Mouse (Mus musculus): ENCODE measurements around the gene Brd3. TPM values are rescaled to one million over a fixed set of nuclear protein-coding genes. Genes with fewer than 3 reads are reported as not detected.

Brd3 gene
- polyA plus RNA-seq, 1 experiment from 2014 or later: 134 TPM

GRCm38 (mm10) chr2:27417648-27418153 lies 89.8 kb downstream of the Brd3 start:
- Histone ChIP-seq H3K9ac (no peak overlapping the region), H3K4me3 (no peak overlapping the region), H3K9me3 (replicated peaks) (no peaks in the 10 kb centered on the region), H3K4me2 (replicated peaks) (no peak overlapping the region), H3K36me3 (no peaks in the 10 kb centered on the region), H3K27ac (0 out of 2 replicates have a peak overlapping the region, but pooled peaks have one; percentile 45), H3K27me3 (no peaks in the 10 kb centered on the region), H3K4me1 (peaks cover 90% of the 10 kb centered on the region)
- ATAC-seq (ENCODE audit: low FRiP score): no peak
- 58% methylated on average over 5 of the region's 5 CpGs for WGBS

- Histone ChIP-seq H3K36me3 (no peaks in the 10 kb centered on the region), H3K27ac (no peak overlapping the region), H3K4me3 (no peak overlapping the region), H3K27me3 (no peaks in the 10 kb centered on the region), H3K4me2 (replicated peaks) (no peak overlapping the region), H3K9ac (no peak overlapping the region), H3K9me3 (replicated peaks) (no peaks in the 10 kb centered on the region), H3K4me1 (peaks cover 90% of the 10 kb centered on the region)
- ATAC-seq (ENCODE audit: low FRiP score): no peak
- WGBS: 46% methylated on average over 3 of the region's 3 CpGs
These were observed 91.0 kb downstream of the Brd3 start for GRCm38 (mm10) chr2:27416425-27416824.

GRCm38 (mm10) chr2:27415060-27415783 lies 92.2 kb downstream of the Brd3 start:
- Histone ChIP-seq H3K36me3 (no peaks in the 10 kb centered on the region), H3K9ac (no peak overlapping the region), H3K4me2 (replicated peaks) (no peak overlapping the region), H3K4me3 (no peak overlapping the region), H3K4me1 (peaks cover 92% of the 10 kb centered on the region), H3K9me3 (replicated peaks) (no peaks in the 10 kb centered on the region), H3K27me3 (no peaks in the 10 kb centered on the region), H3K27ac (peak overlapping the region; percentile 88)
- WGBS: 64% methylated on average over 11 of the region's 11 CpGs
- ATAC-seq (ENCODE audit: low FRiP score): no peak

GRCm38 (mm10) chr2:27413936-27414657 lies 93.4 kb downstream of the Brd3 start:
- no peak overlapping the region for H3K4me3 ChIP-seq
- peaks cover 89% of the 10 kb centered on the region for H3K4me1 ChIP-seq
- peak overlapping the region; percentile 36 for H3K4me2 ChIP-seq (replicated peaks)
- peak overlapping the region; percentile 88 for H3K27ac ChIP-seq
- H3K36me3 ChIP-seq: no peaks in the 10 kb centered on the region
- no peak overlapping the region for H3K9ac ChIP-seq
- peak; percentile 89 for ATAC-seq (ENCODE audit: low FRiP score)
- WGBS: 14% methylated on average over 16 of the region's 16 CpGs
- no peaks in the 10 kb centered on the region for H3K27me3 ChIP-seq
- no peaks in the 10 kb centered on the region for H3K9me3 ChIP-seq (replicated peaks)

GRCm38 (mm10) chr2:27413582-27413935 lies 93.9 kb downstream of the Brd3 start:
- WGBS: 18% methylated on average over 2 of the region's 2 CpGs
- H3K9me3 ChIP-seq (replicated peaks): no peaks in the 10 kb centered on the region
- ATAC-seq (ENCODE audit: low FRiP score): no peak
- no peaks in the 10 kb centered on the region for H3K27me3 ChIP-seq
- no peaks in the 10 kb centered on the region for H3K36me3 ChIP-seq
- peak overlapping the region; percentile 36 for H3K4me2 ChIP-seq (replicated peaks)
- H3K4me1 ChIP-seq: peaks cover 89% of the 10 kb centered on the region
- no peak overlapping the region for H3K9ac ChIP-seq
- no peak overlapping the region for H3K4me3 ChIP-seq
- H3K27ac ChIP-seq: peak overlapping the region; percentile 88

GRCm38 (mm10) chr2:27412245-27412800 lies 95.1 kb downstream of the Brd3 start:
- Histone ChIP-seq H3K9ac (0 out of 2 replicates have a peak overlapping the region, but pooled peaks have one; percentile 8), H3K4me2 (replicated peaks) (peak overlapping the region; percentile 21), H3K4me1 (peaks cover 89% of the 10 kb centered on the region), H3K36me3 (no peaks in the 10 kb centered on the region), H3K4me3 (no peak overlapping the region), H3K9me3 (replicated peaks) (no peaks in the 10 kb centered on the region), H3K27ac (peak overlapping the region; percentile 86), H3K27me3 (no peaks in the 10 kb centered on the region)
- no peak for ATAC-seq (ENCODE audit: low FRiP score)
- WGBS: 7% methylated on average over 7 of the region's 7 CpGs

- H3K27me3 ChIP-seq: no peaks in the 10 kb centered on the region
- no peak overlapping the region for H3K9ac ChIP-seq
- no peaks in the 10 kb centered on the region for H3K36me3 ChIP-seq
- H3K9me3 ChIP-seq (replicated peaks): no peaks in the 10 kb centered on the region
- H3K27ac ChIP-seq: peak overlapping the region; percentile 86
- H3K4me1 ChIP-seq: peaks cover 86% of the 10 kb centered on the region
- no peak for ATAC-seq (ENCODE audit: low FRiP score)
- peak overlapping the region; percentile 30 for H3K4me2 ChIP-seq (replicated peaks)
- no peak overlapping the region for H3K4me3 ChIP-seq
- 5% methylated on average over 8 of the region's 8 CpGs for WGBS
These were observed 95.7 kb downstream of the Brd3 start for GRCm38 (mm10) chr2:27411688-27412174.

- Histone ChIP-seq H3K4me3 (no peak overlapping the region), H3K9ac (no peak overlapping the region), H3K27ac (no peak overlapping the region), H3K4me1 (peaks cover 83% of the 10 kb centered on the region), H3K36me3 (no peaks in the 10 kb centered on the region), H3K27me3 (no peaks in the 10 kb centered on the region), H3K9me3 (replicated peaks) (no peaks in the 10 kb centered on the region), H3K4me2 (replicated peaks) (no peak overlapping the region)
- ATAC-seq (ENCODE audit: low FRiP score): no peak
- WGBS: 81% methylated on average over 6 of the region's 6 CpGs
These were observed 96.8 kb downstream of the Brd3 start for GRCm38 (mm10) chr2:27410518-27411140.

- no peak for ATAC-seq (ENCODE audit: low FRiP score)
- H3K9me3 ChIP-seq (replicated peaks): no peaks in the 10 kb centered on the region
- H3K36me3 ChIP-seq: no peaks in the 10 kb centered on the region
- H3K27ac ChIP-seq: no peak overlapping the region
- no peaks in the 10 kb centered on the region for H3K27me3 ChIP-seq
- no peak overlapping the region for H3K9ac ChIP-seq
- H3K4me3 ChIP-seq: no peak overlapping the region
- peaks cover 82% of the 10 kb centered on the region for H3K4me1 ChIP-seq
- WGBS: 82% methylated on average over 3 of the region's 3 CpGs
- H3K4me2 ChIP-seq (replicated peaks): no peak overlapping the region
These were observed 99.3 kb downstream of the Brd3 start for GRCm38 (mm10) chr2:27408194-27408593.

GRCm38 (mm10) chr2:27406928-27407327 lies 100.5 kb downstream of the Brd3 start:
- H3K27me3 ChIP-seq: no peaks in the 10 kb centered on the region
- H3K4me2 ChIP-seq (replicated peaks): no peak overlapping the region
- no peak overlapping the region for H3K27ac ChIP-seq
- no peaks in the 10 kb centered on the region for H3K36me3 ChIP-seq
- ATAC-seq (ENCODE audit: low FRiP score): no peak
- H3K4me1 ChIP-seq: peaks cover 70% of the 10 kb centered on the region
- H3K9ac ChIP-seq: no peak overlapping the region
- no peaks in the 10 kb centered on the region for H3K9me3 ChIP-seq (replicated peaks)
- WGBS: 90% methylated on average over 5 of the region's 5 CpGs
- no peak overlapping the region for H3K4me3 ChIP-seq

GRCm38 (mm10) chr2:27405094-27405884 lies 102.2 kb downstream of the Brd3 start:
- Histone ChIP-seq H3K4me3 (no peak overlapping the region), H3K27ac (no peak overlapping the region), H3K4me2 (replicated peaks) (no peak overlapping the region), H3K9ac (no peak overlapping the region), H3K9me3 (replicated peaks) (no peaks in the 10 kb centered on the region), H3K36me3 (no peaks in the 10 kb centered on the region), H3K4me1 (peaks cover 58% of the 10 kb centered on the region), H3K27me3 (no peaks in the 10 kb centered on the region)
- 42% methylated on average over 5 of the region's 5 CpGs for WGBS
- ATAC-seq (ENCODE audit: low FRiP score): no peak

Data from hindbrain, embryonic 12.5 days (tissue).